Mouse (Mus musculus) ES-E14 (cell line): ENCODE data around the gene Gif.

Source experiments
- HCFC1 ChIP-seq: IDR thresholded peaks from 2 replicates; pipeline ENCODE4 v1.6.1; 2012; ENCODE audit warnings: low read length, inconsistent platforms, borderline replicate concordance; ENCODE audit not compliant: insufficient read depth
- MAFK ChIP-seq: IDR thresholded peaks from 2 replicates; pipeline ENCODE4 v1.6.1; 2014; ENCODE audit warnings: mild to moderate bottlenecking, low read depth, low read length, inconsistent platforms; ENCODE audit not compliant: insufficient read depth
- ZC3H11A ChIP-seq: IDR thresholded peaks from 2 replicates; pipeline ENCODE4 v1.6.1; 2012; ENCODE audit warnings: low read depth, mild to moderate bottlenecking, inconsistent platforms, low read length, borderline replicate concordance
- ZNF384 ChIP-seq: IDR thresholded peaks from 2 replicates; pipeline ENCODE4 v1.6.1; 2012; ENCODE audit warnings: low read depth, low read length, inconsistent platforms

- TF ChIP-seq MAFK, result no peak
- no peak for TF ChIP-seq ZNF384
- no peak for TF ChIP-seq HCFC1
- TF ChIP-seq ZC3H11A, result no peak
Observed at GRCm38 (mm10) chr19:11698342-11698741, 49.0 kb upstream of the Gif start.
